Mouse (Mus musculus) ES-Bruce4 (cell line): ENCODE data around the gene Chp2. TPM values are rescaled to one million over a fixed set of nuclear protein-coding genes. Genes with fewer than 3 reads are reported as not detected.

Experiments
- H3K27ac ChIP-seq: 2 replicates; pipeline ENCODE4 v1.5.1; 2012; ENCODE audit warnings: low read length, inconsistent platforms; ENCODE audit not compliant: insufficient read depth
- H3K27me3 ChIP-seq: 2 replicates; pipeline ENCODE4 v1.6.1; 2012; ENCODE audit warnings: mild to moderate bottlenecking, low read length, inconsistent platforms; ENCODE audit not compliant: control insufficient read depth, poor library complexity, insufficient read depth, severe bottlenecking
- H3K36me3 ChIP-seq: 2 replicates; pipeline ENCODE4 v1.6.1; 2012; ENCODE audit warnings: inconsistent platforms, mild to moderate bottlenecking, low read length, moderate library complexity; ENCODE audit not compliant: control insufficient read depth, poor library complexity, insufficient read depth, severe bottlenecking
- H3K4me1 ChIP-seq: one replicate; pipeline ENCODE4 v1.8.1; 2011; ENCODE audit warnings: low read length; ENCODE audit not compliant: control insufficient read depth, insufficient read depth
- H3K4me3 ChIP-seq: 2 replicates; pipeline ENCODE4 v1.5.1; 2011; ENCODE audit warnings: low read depth, mild to moderate bottlenecking, low read length
- H3K9ac ChIP-seq: 2 replicates; pipeline ENCODE4 v1.6.1; 2012; ENCODE audit warnings: low read depth, mild to moderate bottlenecking, inconsistent platforms; ENCODE audit not compliant: poor library complexity, severe bottlenecking
- H3K9me3 ChIP-seq: replicated peaks from 2 replicates; pipeline ENCODE4 v1.6.1; 2012; ENCODE audit warnings: mild to moderate bottlenecking, low read length, inconsistent platforms; ENCODE audit not compliant: control insufficient read depth, poor library complexity, insufficient read depth, severe bottlenecking
- CTCF ChIP-seq: IDR thresholded peaks from one replicate; pipeline ENCODE4 v1.8.1; 2011; ENCODE audit warnings: low read depth, low read length
- EP300 ChIP-seq: IDR thresholded peaks from 2 replicates; pipeline ENCODE4 v1.6.1; 2011; ENCODE audit warnings: low read depth, low read length; ENCODE audit not compliant: insufficient read depth
- POLR2A ChIP-seq: IDR thresholded peaks from one replicate; pipeline ENCODE4 v1.8.1; 2011; ENCODE audit warnings: low read length; ENCODE audit not compliant: insufficient read depth
- polyA plus RNA-seq: library from polyadenylated mRNA; stranded (reverse); fragments of >200 nt; gene quantifications from 2 replicates; pipeline ENCODE4 v1.2.4, GENCODE M21; 2011; ENCODE audit warnings: low read depth; ENCODE audit not compliant: missing spikeins, insufficient read depth, insufficient read length

The Chp2 gene
- polyA plus RNA-seq, 1 experiment: not detected

DNA sequence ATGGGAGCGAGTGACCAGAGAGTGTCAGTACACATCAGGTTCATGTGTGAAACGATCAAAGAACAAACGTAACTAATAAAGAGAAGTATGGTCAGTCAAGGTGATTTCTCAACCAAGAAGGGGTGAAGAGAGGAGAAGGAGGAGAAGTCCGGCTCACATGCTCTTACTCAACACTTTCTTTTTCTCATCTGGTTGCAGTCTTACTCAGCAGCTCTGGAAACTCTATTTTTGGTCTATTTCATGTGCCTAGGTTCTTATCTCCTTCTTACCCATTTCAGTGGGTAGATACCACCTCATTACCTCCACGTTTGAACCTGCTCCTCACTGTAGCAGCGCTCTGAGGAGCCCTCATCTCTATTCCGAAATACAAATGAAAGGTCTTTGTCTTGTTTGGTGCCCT, 37.4 kb downstream of the Chp2 start:
- Histone ChIP-seq H3K9me3 (no peaks in the 10 kb centered on the region), H3K4me3 (no peak overlapping the region), H3K27me3 (no peaks in the 10 kb centered on the region), H3K36me3 (no peaks in the 10 kb centered on the region), H3K27ac (no peak overlapping the region), H3K4me1 (no peaks in the 10 kb centered on the region), H3K9ac (no peak overlapping the region)
- no peak for TF ChIP-seq EP300
- TF ChIP-seq CTCF: no peak
- TF ChIP-seq POLR2A: no peak

DNA sequence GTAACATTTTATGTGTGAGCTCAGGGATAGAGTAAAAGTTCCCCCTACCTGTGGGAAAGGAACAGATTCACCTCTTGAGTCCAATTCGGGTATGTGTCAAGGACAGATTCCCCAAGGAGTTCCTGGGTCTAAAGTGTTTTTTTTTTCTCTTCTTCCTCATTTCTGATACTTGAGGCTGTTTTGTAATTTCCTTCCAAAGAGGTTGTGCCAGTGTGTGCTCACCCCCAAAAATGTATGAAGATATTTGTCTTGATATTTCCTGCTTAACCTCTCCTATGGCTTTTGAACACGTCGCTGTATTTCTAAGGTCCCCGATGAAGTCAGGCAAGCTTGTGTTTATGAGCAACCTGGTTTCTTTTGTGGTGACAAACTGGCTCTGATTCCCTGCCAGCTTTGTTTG, 39.2 kb downstream of the Chp2 start:
- TF ChIP-seq CTCF (no peak), EP300 (no peak), POLR2A (no peak)
- Histone ChIP-seq H3K27ac (no peak overlapping the region), H3K27me3 (no peaks in the 10 kb centered on the region), H3K4me3 (no peak overlapping the region), H3K4me1 (no peaks in the 10 kb centered on the region), H3K9ac (no peak overlapping the region), H3K36me3 (no peaks in the 10 kb centered on the region), H3K9me3 (no peaks in the 10 kb centered on the region)

DNA sequence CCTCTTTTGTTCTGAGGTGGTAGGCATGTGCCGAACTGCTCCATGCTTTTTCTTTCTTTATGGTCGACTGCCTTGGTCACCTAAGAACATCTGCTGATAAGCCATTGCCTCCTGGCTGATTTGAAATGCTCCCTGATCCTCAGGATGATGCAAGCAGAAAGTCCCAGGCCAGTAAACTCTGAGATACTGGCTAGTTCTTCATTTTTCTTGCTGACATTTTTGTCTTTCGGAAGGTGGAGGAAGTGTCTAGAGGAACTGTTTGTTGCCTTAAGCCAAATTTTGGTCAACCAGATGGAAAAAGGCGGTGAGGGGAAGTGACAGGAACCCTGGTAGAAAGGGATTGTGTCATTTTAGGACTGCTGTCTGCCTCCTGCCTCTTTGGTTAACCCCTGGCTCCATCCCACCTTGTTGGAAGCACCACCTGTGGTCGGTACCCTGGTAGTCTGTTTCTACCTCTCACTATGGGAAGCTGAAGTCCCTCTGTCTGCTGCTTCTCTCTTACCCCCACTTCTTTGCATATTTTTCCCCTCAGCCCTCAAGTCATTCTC, 40.8 kb downstream of the Chp2 start:
- Histone ChIP-seq H3K4me1 (no peaks in the 10 kb centered on the region), H3K27ac (no peak overlapping the region), H3K9ac (no peak overlapping the region), H3K4me3 (no peak overlapping the region), H3K27me3 (no peaks in the 10 kb centered on the region), H3K36me3 (no peaks in the 10 kb centered on the region), H3K9me3 (no peaks in the 10 kb centered on the region)
- TF ChIP-seq EP300 (no peak), CTCF (no peak), POLR2A (no peak)

DNA sequence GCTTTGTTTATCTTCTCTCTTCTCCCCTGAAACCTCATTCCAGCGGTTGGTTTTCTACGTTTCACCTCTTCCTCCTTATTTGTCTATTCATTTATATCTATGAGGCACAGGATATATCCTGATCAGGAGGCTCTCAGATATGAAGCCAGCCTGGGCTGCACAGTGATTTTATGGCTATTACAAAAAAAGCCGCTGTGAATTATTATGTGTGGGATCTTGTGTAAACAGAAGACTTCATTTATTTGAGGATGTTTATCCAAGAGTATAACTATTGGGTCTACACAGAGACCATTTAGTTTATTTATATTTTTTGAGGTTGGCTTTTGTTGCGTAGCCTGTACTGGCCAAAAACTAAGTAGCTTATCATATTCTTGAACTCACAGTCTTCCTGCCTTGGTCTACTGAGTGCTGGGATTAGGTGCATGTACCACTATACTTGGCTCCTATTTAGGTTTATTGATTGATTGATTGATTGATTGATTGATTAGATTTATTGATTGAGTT, 49.7 kb downstream of the Chp2 start:
- no peaks in the 10 kb centered on the region for H3K9me3 ChIP-seq
- no peak overlapping the region for H3K27ac ChIP-seq
- TF ChIP-seq POLR2A (no peak), EP300 (no peak), CTCF (no peak)
- H3K4me1 ChIP-seq: no peaks in the 10 kb centered on the region
- H3K9ac ChIP-seq: no peak overlapping the region
- H3K36me3 ChIP-seq: no peaks in the 10 kb centered on the region
- H3K27me3 ChIP-seq: no peaks in the 10 kb centered on the region
- no peak overlapping the region for H3K4me3 ChIP-seq

DNA sequence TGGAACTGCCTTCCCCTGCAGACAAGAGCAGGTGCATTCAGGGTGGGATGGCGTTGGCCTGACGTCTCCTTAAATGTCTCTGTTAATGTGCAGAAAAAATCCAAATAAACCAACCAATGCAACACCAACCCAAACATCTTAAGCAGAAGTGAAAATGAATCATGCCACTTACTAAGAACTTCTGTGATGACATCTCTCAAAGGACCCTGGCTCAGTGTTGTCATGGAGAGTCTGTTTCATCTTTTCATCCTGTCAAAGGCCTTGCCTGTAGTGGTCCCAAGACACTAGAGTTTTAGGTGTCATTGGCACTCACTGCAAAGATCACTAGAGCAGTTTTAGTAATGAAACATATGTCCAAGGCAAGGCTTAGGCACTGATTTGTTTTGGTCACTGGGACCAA, 53.0 kb downstream of the Chp2 start:
- Histone ChIP-seq H3K36me3 (no peaks in the 10 kb centered on the region), H3K27ac (no peak overlapping the region), H3K4me3 (no peak overlapping the region), H3K9me3 (no peaks in the 10 kb centered on the region), H3K27me3 (no peaks in the 10 kb centered on the region), H3K9ac (no peak overlapping the region), H3K4me1 (no peaks in the 10 kb centered on the region)
- TF ChIP-seq CTCF: no peak
- TF ChIP-seq EP300: no peak
- no peak for TF ChIP-seq POLR2A

Other genes with a start within 250 kb of the Chp2 start
- 19.0 and 21.7 TPM in 2 replicates for gene Cog7, start 237.8 kb upstream of the Chp2 start, polyA plus RNA-seq
- gene Gga2, start 198.3 kb upstream of the Chp2 start, polyA plus RNA-seq: 123 and 125 TPM in 2 replicates
- gene Ubfd1, start 152.3 kb upstream of the Chp2 start, polyA plus RNA-seq: 73.6 and 75.4 TPM in 2 replicates
- gene Ears2, start 152.2 kb upstream of the Chp2 start, polyA plus RNA-seq: 12.4 and 12.5 TPM in 2 replicates
- 262 and 271 TPM in 2 replicates for gene Ndufab1, start 117.6 kb upstream of the Chp2 start, polyA plus RNA-seq
- 32.0 and 32.6 TPM in 2 replicates for gene Palb2, start 86.5 kb upstream of the Chp2 start, polyA plus RNA-seq
- gene Dctn5, start 86.5 kb upstream of the Chp2 start, polyA plus RNA-seq: 56.5 and 62.4 TPM in 2 replicates
- gene Plk1, start 60.1 kb upstream of the Chp2 start, polyA plus RNA-seq: 157 and 170 TPM in 2 replicates
- not detected in 2 replicates for gene Ern2, start 33.3 kb upstream of the Chp2 start, polyA plus RNA-seq
- gene Prkcb, start 69.3 kb downstream of the Chp2 start, polyA plus RNA-seq: 1.4 and 2.3 TPM in 2 replicates